Mouse (Mus musculus): ENCODE results near the gene Spaca6. TPM values are rescaled to one million over a fixed set of nuclear protein-coding genes. Genes with fewer than 3 reads are reported as not detected.

The Spaca6 gene
- polyA plus RNA-seq, 1 experiment from 2014 or later: 17.9 TPM

DNA sequence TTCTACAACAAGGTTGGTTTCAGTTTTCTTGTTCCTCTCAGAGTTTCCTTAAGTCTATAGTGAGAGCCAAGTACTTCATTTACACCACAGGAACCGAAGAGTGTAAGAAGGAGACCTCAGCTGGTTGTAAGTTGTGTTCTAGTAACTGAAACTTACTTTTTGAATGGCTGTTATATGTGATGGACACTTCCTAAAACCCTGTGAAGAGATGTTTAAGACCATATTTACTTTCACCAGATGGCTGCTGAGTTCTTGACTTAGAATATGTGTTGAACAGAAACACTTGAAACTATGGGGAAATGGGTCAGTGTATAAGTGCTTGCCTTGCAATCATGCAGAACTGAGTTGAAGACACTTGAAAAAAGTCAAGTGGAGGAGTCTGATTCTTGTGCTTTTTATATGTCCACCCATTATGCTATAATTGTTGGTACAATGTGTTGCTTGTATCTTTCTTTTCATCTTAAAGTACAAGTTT is 60.9 kb downstream of the Spaca6 start, which contains the start of the genes Fpr2 and Fpr3:
TSS of gene Fpr2 (plus strand) at position 51 of the 475 bp plus-strand sequence.
TSS of gene Fpr3 (plus strand) at position 79 of the 475 bp plus-strand sequence.
- H3K9me3 ChIP-seq (ENCODE audit: low read length): no peaks in the 10 kb centered on the region

DNA sequence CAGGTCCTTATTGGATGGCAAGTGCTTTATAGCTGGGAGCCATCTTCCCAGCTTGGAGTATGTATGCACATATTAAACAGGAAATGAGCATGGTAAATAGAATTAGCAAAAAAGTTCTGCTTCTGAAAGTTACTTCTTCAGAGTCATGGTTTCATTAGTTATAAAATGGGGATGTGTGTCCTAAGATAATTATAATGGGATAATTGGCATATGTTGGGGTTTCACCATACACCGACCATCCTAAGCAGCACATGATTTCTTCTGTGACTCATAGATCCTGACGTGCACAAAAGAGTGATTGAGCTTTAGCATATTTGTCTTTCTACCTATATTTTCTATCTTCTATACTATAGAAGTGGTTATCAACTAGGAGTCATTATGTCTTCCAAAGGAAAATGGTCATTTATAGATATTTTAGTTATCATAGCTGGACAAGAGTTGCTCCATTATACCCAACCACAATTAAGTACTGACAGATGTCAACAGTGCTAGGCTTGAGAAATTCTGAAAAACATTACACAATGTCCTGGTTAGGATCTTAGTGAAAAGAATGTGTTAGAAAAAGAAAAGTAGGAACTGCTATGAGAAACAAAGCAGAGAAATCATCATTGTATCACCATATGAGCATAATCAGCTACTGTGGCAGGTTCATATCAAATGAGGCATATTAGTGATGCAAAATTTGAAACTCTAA is 62.9 kb downstream of the Spaca6 start:
- DNase-seq (ENCODE audit: low spot score): peak; percentile 60
- 0 out of 2 replicates have a peak, but pooled peaks have one; percentile 33 for ATAC-seq
- Histone ChIP-seq H3K27me3 (replicated peaks; ENCODE audit: insufficient read depth, low read length) (no peaks in the 10 kb centered on the region), H3K4me3 (ENCODE audit: low read depth, low read length) (no peak overlapping the region), H3K9me3 (ENCODE audit: low read length) (no peaks in the 10 kb centered on the region), H3K4me2 (replicated peaks; ENCODE audit: low read depth, low read length) (no peak overlapping the region), H3K9ac (replicated peaks; ENCODE audit: low read depth) (no peak overlapping the region), H3K4me1 (ENCODE audit: insufficient read depth, low read depth, low read length) (no peaks in the 10 kb centered on the region), H3K36me3 (ENCODE audit: insufficient read depth, low read length) (no peaks in the 10 kb centered on the region), H3K27ac (ENCODE audit: low read length) (no peak overlapping the region)
- TF ChIP-seq EP300 (IDR thresholded peaks at IDR 0.05) (0 out of 2 replicates have a peak, but pooled peaks have one; percentile 39), CTCF (IDR thresholded peaks at IDR 0.05) (no peak)
- WGBS: 73% methylated on average over 2 of the region's 2 CpGs

More for the DNA sequence above, 60.9 kb downstream of the Spaca6 start, which contains the start of the genes Fpr2 and Fpr3:
- ATAC-seq (peak; percentile 74), DNase-seq (ENCODE audit: low spot score) (peak; percentile 62)
- H3K4me3 ChIP-seq (ENCODE audit: low read depth, low read length): no peak within 1 kb of the TSS
- no peaks in the 10 kb centered on the region for H3K36me3 ChIP-seq (ENCODE audit: insufficient read depth, low read length)
- WGBS: 28% methylated on average over 1 of the region's 1 CpGs
- H3K27me3 ChIP-seq (replicated peaks; ENCODE audit: insufficient read depth, low read length): no peaks in the 10 kb centered on the region
- no peak within 1 kb of the TSS for H3K27ac ChIP-seq (ENCODE audit: low read length)
- H3K4me1 ChIP-seq (ENCODE audit: insufficient read depth, low read depth, low read length): no peaks in the 10 kb centered on the region
- no peak for TF ChIP-seq EP300 (IDR thresholded peaks at IDR 0.05)
- TF ChIP-seq CTCF (IDR thresholded peaks at IDR 0.05): no peak
- H3K9ac ChIP-seq (replicated peaks; ENCODE audit: low read depth): no peak within 1 kb of the TSS
- H3K4me2 ChIP-seq (replicated peaks; ENCODE audit: low read depth, low read length): no peak within 1 kb of the TSS

MicroRNA genes within 50 kb of the gene (microRNA counts, 519-probe panel; counts per million panel counts)
- microRNA mmu-let-7e (6,641 counts per million, percentile 89 among the panel's probes with 10 or more counts), microRNA mmu-miR-125a-3p (3,838 counts per million, percentile 30 among the panel's probes with 10 or more counts), microRNA mmu-miR-125a-5p (7,164 counts per million, percentile 95 among the panel's probes with 10 or more counts), microRNA mmu-miR-99b (5,707 counts per million, percentile 73 among the panel's probes with 10 or more counts)

Small RNA genes within 50 kb of the gene (microRNA-seq; reads per million reads assigned to microRNA genes)
- not detected for gene Gm25927
- 2,838 reads per million, percentile 86 among the genes with 10 or more reads in this experiment for gene Mir125a
- gene Mir99b: 12,164 reads per million, percentile 95 among the genes with 10 or more reads in this experiment
- gene Mirlet7e: not detected

Other genes starting within 250 kb of the Spaca6 start
- gene Lnpep, start 202.1 kb upstream of the Spaca6 start, polyA plus RNA-seq (2015; fragmentation: Nextera tagmentation; extraction: Ambion mirVana): 7.5 and 8.4 TPM in 2 replicates
- not detected in 2 replicates for gene Vmn2r90, start 123.4 kb upstream of the Spaca6 start, polyA plus RNA-seq (2015; fragmentation: Nextera tagmentation; extraction: Ambion mirVana)
- 1.9 and 2.4 TPM in 2 replicates for gene Has1, start 28.0 kb downstream of the Spaca6 start, polyA plus RNA-seq (2015; fragmentation: Nextera tagmentation; extraction: Ambion mirVana)
- gene Fpr1, start 56.8 kb downstream of the Spaca6 start, polyA plus RNA-seq (2015; fragmentation: Nextera tagmentation; extraction: Ambion mirVana): 13.7 and 14.9 TPM in 2 replicates
- gene Fpr2, start 60.7 kb downstream of the Spaca6 start, polyA plus RNA-seq (2015; fragmentation: Nextera tagmentation; extraction: Ambion mirVana): 12.6 and 15.4 TPM in 2 replicates
- not detected in 2 replicates for gene Fpr3, start 60.7 kb downstream of the Spaca6 start, polyA plus RNA-seq (2015; fragmentation: Nextera tagmentation; extraction: Ambion mirVana)
- not detected in 2 replicates for gene Fpr-rs4, start 194.6 kb downstream of the Spaca6 start, polyA plus RNA-seq (2015; fragmentation: Nextera tagmentation; extraction: Ambion mirVana)
- gene Vmn2r124, start 222.3 kb downstream of the Spaca6 start, polyA plus RNA-seq (2015; fragmentation: Nextera tagmentation; extraction: Ambion mirVana): 0.01 TPM in 1 of 2 replicates, not detected in the other

Data from lung, postnatal 0 days (tissue).